Mouse (Mus musculus) C2C12 (cell line): ENCODE measurements around the gene Ypel3.

ENCODE experiments used
- CTCF ChIP-seq: IDR thresholded peaks from one replicate; pipeline ENCODE4 v1.5.1; 2011; ENCODE audit not compliant: control insufficient read depth, insufficient read depth, insufficient read length
- FOSL1 ChIP-seq: IDR thresholded peaks from one replicate; pipeline ENCODE4 v1.8.0; 2011; ENCODE audit warnings: mild to moderate bottlenecking, low read length; ENCODE audit not compliant: poor library complexity, insufficient read depth, severe bottlenecking
- USF1 ChIP-seq: IDR thresholded peaks from one replicate; pipeline ENCODE4 v1.6.1; 2011; ENCODE audit warnings: low read depth, mild to moderate bottlenecking, control low read depth, moderate library complexity

GRCm38 (mm10) chr7:126746798-126747197 lies 30.0 kb upstream of the Ypel3 start:
- no peak for TF ChIP-seq CTCF
- TF ChIP-seq USF1: no peak
- no peak for TF ChIP-seq FOSL1
